Mouse (Mus musculus) heart, postnatal 14 days (tissue): ENCODE data around the gene Jag1. TPM values are rescaled to one million over a fixed set of nuclear protein-coding genes. Genes with fewer than 3 reads are reported as not detected.

ENCODE experiments used
- DNase-seq, 2 experiments: peaks; one replicate each; pipeline ENCODE4 v3.0.0; 2021 to 2022
- intact Hi-C: fragments of 180-260 bp; cut with DNase I; formaldehyde crosslinking; loops from one replicate; pipeline ENCODE4 v1.15.1; 2025
- long read RNA-seq, 2 experiments: library from polyadenylated mRNA; stranded (forward); transcript quantifications; one replicate each; pipeline ENCODE4 v2.0.0; 2021
- total RNA-seq, 2 experiments: library from RNA; stranded (reverse); gene quantifications; 2 replicates each; pipeline ENCODE4 v1.2.3; 2021

Jag1 gene
- total RNA-seq = 10 to 100 TPM; 15.7 to 16.0 TPM
- long read RNA-seq, experiment 1, full-length matches to known transcripts = 1 of 5 reads
- long read RNA-seq, experiment 1, partial matches to known transcripts = 4 of 5 reads
- long read RNA-seq, experiment 1, other reads (novel, unspliced or antisense) = 0 of 5 reads
- long read RNA-seq, experiment 2, full-length matches to known transcripts = 5 of 8 reads
- long read RNA-seq, experiment 2, partial matches to known transcripts = 0 of 8 reads
- long read RNA-seq, experiment 2, other reads (novel, unspliced or antisense) = 3 of 8 reads

GRCm38 (mm10) chr2:137116025-137116674 is at the start of gene Jag1:
TSS of gene Jag1 (minus strand) at chr2:137116644.
- intact Hi-C loops = loop anchor here (2.0 to 10.0 kb wide), 4 partner anchors 204 to 631 kb away; no protein-coding TSS in a partner anchor
- peak; percentile 64 to 65 for DNase-seq

GRCm38 (mm10) chr2:137156018-137156417 is 39.6 kb upstream of the Jag1 start:
- no peak for DNase-seq
- intact Hi-C loops = no loop called here

- intact Hi-C loops = no loop called here
- DNase-seq = no peak
Measured at GRCm38 (mm10) chr2:137153825-137154224, 37.4 kb upstream of the Jag1 start.

- intact Hi-C loops = no loop called here
- no peak for DNase-seq
Measured at GRCm38 (mm10) chr2:137153172-137153667, 36.8 kb upstream of the Jag1 start.

- intact Hi-C loops = no loop called here
- no peak for DNase-seq
Measured at GRCm38 (mm10) chr2:137150953-137151352, 34.5 kb upstream of the Jag1 start.

- no peak for DNase-seq
- intact Hi-C loops = no loop called here
Measured at GRCm38 (mm10) chr2:137146938-137147666, 30.7 kb upstream of the Jag1 start.

GRCm38 (mm10) chr2:137138063-137138462 is 21.6 kb upstream of the Jag1 start:
- intact Hi-C loops = no loop called here
- no peak for DNase-seq

- intact Hi-C loops = no loop called here
- no peak for DNase-seq
Measured at GRCm38 (mm10) chr2:137134035-137134434, 17.6 kb upstream of the Jag1 start.

GRCm38 (mm10) chr2:137124861-137125260 is 8.4 kb upstream of the Jag1 start:
- DNase-seq = no peak
- intact Hi-C loops = no loop called here

- intact Hi-C loops = loop anchor here (2.0 to 10.0 kb wide), 4 partner anchors 205 to 633 kb away; no protein-coding TSS in a partner anchor
- DNase-seq = peak; percentile 90 to 92
Measured at GRCm38 (mm10) chr2:137117321-137117690, 862 bp upstream of the Jag1 start.

GRCm38 (mm10) chr2:137116675-137117320 is 354 bp upstream of the Jag1 start:
- intact Hi-C loops = loop anchor here (2.0 to 10.0 kb wide), 4 partner anchors 204 to 632 kb away; no protein-coding TSS in a partner anchor
- DNase-seq = peak; percentile 94

- DNase-seq = peak; percentile 36 to 44
- intact Hi-C loops = loop anchor here (2.0 to 10.0 kb wide), 5 partner anchors 203 to 827 kb away; no protein-coding TSS in a partner anchor
Measured at GRCm38 (mm10) chr2:137115241-137116024, 1.0 kb downstream of the Jag1 start.

GRCm38 (mm10) chr2:137114248-137115096 is 2.0 kb downstream of the Jag1 start:
- intact Hi-C loops = loop anchor here (2.0 to 10.0 kb wide), 6 partner anchors 102 to 828 kb away; no protein-coding TSS in a partner anchor
- peak; percentile 84 to 85 for DNase-seq

- DNase-seq = no peak
- intact Hi-C loops = loop anchor here (2.0 to 10.0 kb wide), 4 partner anchors 101 to 829 kb away; no protein-coding TSS in a partner anchor
Measured at GRCm38 (mm10) chr2:137113288-137114061, 3.0 kb downstream of the Jag1 start.

- intact Hi-C loops = loop anchor here (2.0 to 10.0 kb wide), 4 partner anchors 14 to 626 kb away; no protein-coding TSS in a partner anchor
- DNase-seq = no peak
Measured at GRCm38 (mm10) chr2:137110214-137110898, 6.1 kb downstream of the Jag1 start.

- peak; percentile 31 to 41 for DNase-seq
Measured at GRCm38 (mm10) chr2:137109321-137110213, 6.9 kb downstream of the Jag1 start.

More at GRCm38 (mm10) chr2:137109321-137110213, 6.9 kb downstream of the Jag1 start:
- intact Hi-C loops = loop anchor here (2.0 to 10.0 kb wide), 4 partner anchors 13 to 625 kb away; no protein-coding TSS in a partner anchor
